ENCODE assay signal across 8 mouse cellular contexts in genomic region chr17:29355841-29356478, GRCm38 (mm10). TPM values are rescaled to one million over a fixed set of nuclear protein-coding genes. Genes with fewer than 3 reads are reported as not detected.
DNase-seq lines count a peak whose midpoint lies in the region; ATAC-seq and TF ChIP-seq lines count a peak whose summit lies in the region.
"Had no signal": no experiment of that assay in that cellular context is flagged by ENCODE, and none has a peak within 500 bp of the region (broad histone marks: within the 10 kb centered on the region; RNA-seq: fewer than 3 reads in every experiment).

No protein-coding gene starts in this region.

- 81% methylated on average over 17 of the region's 17 CpGs for WGBS in bone marrow, adult 2 months
- WGBS in intestine, embryonic 16.5 days: 17% methylated on average over 17 of the region's 17 CpGs
- 48% methylated on average over 17 of the region's 17 CpGs for WGBS in liver, postnatal 0 days (ENCODE audit: insufficient replicate concordance)
- 27% methylated on average over 17 of the region's 17 CpGs for WGBS in olfactory bulb, adult 2 months

- peak; percentile 63 for ATAC-seq in intestine, embryonic 16.5 days
- peak; percentile 56 for ATAC-seq in liver, postnatal 0 days

- DNase-seq in ZHBTc4 (ENCODE audit: low read depth, low spot score): peak; percentile 45
- peak; percentile 98 for DNase-seq in heart, adult 11 months
- no peak for DNase-seq in liver, postnatal 0 days
- no peak for DNase-seq in thymus, postnatal 0 days (ENCODE audit: low spot score)

- H3K4me1 ChIP-seq in bone marrow, adult 2 months (ENCODE audit: control insufficient read depth, insufficient read depth, low read length): peaks cover 1% of the 10 kb centered on the region; the same call in 1 of the 2 replicates
- H3K4me1 ChIP-seq in intestine, embryonic 16.5 days (ENCODE audit: control insufficient read depth, insufficient read depth, low read length): peaks cover 17% of the 10 kb centered on the region
- H3K4me1 ChIP-seq in liver, postnatal 0 days (ENCODE audit: insufficient read depth): peaks cover 21% of the 10 kb centered on the region
- H3K4me1 ChIP-seq in olfactory bulb, adult 2 months (ENCODE audit: control insufficient read depth, insufficient read depth, low read length): peaks cover 23% of the 10 kb centered on the region

- no peaks in the 10 kb centered on the region for H3K9me3 ChIP-seq in intestine, embryonic 16.5 days (ENCODE audit: control insufficient read depth, low read length)
- H3K9me3 ChIP-seq in liver, postnatal 0 days (ENCODE audit: low read length): no peaks in the 10 kb centered on the region
- H3K9me3 ChIP-seq: megakaryocyte, embryonic 14.5 days had no signal

- TF ChIP-seq POLR2A in bone marrow, adult 2 months (IDR thresholded peaks at IDR 0.05; ENCODE audit: borderline replicate concordance, control insufficient read depth, low read depth, low read length): no peak
- TF ChIP-seq POLR2A in olfactory bulb, adult 2 months (IDR thresholded peaks at IDR 0.05; ENCODE audit: insufficient read depth, low read depth, low read length): no peak

- H3K4me3 ChIP-seq in bone marrow, adult 2 months (replicated peaks; ENCODE audit: control insufficient read depth, low read depth, low read length): no peak overlapping the region
- H3K4me3 ChIP-seq in intestine, embryonic 16.5 days (ENCODE audit: low read length): peak overlapping the region; percentile 35; the same call in 1 of the 2 replicates
- peak overlapping the region; percentile 28; the same call in 1 of the 2 replicates for H3K4me3 ChIP-seq in liver, postnatal 0 days (ENCODE audit: low read depth, low read length)
- H3K4me3 ChIP-seq in olfactory bulb, adult 2 months (ENCODE audit: insufficient read depth, low read depth, low read length): no peak overlapping the region
- H3K4me3 ChIP-seq: megakaryocyte, embryonic 14.5 days had no signal

- H3K27me3 ChIP-seq in intestine, embryonic 16.5 days (replicated peaks; ENCODE audit: control insufficient read depth, insufficient read depth, low read length): no peaks in the 10 kb centered on the region
- no peaks in the 10 kb centered on the region for H3K27me3 ChIP-seq in liver, postnatal 0 days (ENCODE audit: insufficient read depth, low read length)

- no peaks in the 10 kb centered on the region for H3K36me3 ChIP-seq in intestine, embryonic 16.5 days (ENCODE audit: control insufficient read depth, insufficient read depth, low read length)
- no peaks in the 10 kb centered on the region for H3K36me3 ChIP-seq in liver, postnatal 0 days (replicated peaks; ENCODE audit: insufficient read depth, low read length)

- H3K27ac ChIP-seq in bone marrow, adult 2 months (ENCODE audit: control insufficient read depth, insufficient read depth, low read depth, low read length, poor library complexity): peak overlapping the region; percentile 15; the same call in 1 of the 2 replicates
- peak overlapping the region; percentile 68 for H3K27ac ChIP-seq in intestine, embryonic 16.5 days (ENCODE audit: low read length)
- peak overlapping the region; percentile 87 for H3K27ac ChIP-seq in liver, postnatal 0 days (ENCODE audit: low read depth)
- peak overlapping the region; percentile 69 for H3K27ac ChIP-seq in olfactory bulb, adult 2 months (ENCODE audit: insufficient read depth, low read depth, low read length)

- peak overlapping the region; percentile 58 for H3K9ac ChIP-seq in intestine, embryonic 16.5 days (ENCODE audit: low read depth, low read length)
- H3K9ac ChIP-seq in liver, postnatal 0 days (replicated peaks): peak overlapping the region; percentile 2

- no peak for TF ChIP-seq CTCF in bone marrow, adult 2 months (IDR thresholded peaks at IDR 0.05; ENCODE audit: control insufficient read depth, insufficient read depth, low read length)
- no peak for TF ChIP-seq CTCF in liver, postnatal 0 days (IDR thresholded peaks at IDR 0.05; ENCODE audit: low read depth)
- TF ChIP-seq CTCF in olfactory bulb, adult 2 months (IDR thresholded peaks at IDR 0.05; ENCODE audit: insufficient read depth, low read depth, low read length): no peak

- H3K4me2 ChIP-seq in intestine, embryonic 16.5 days (ENCODE audit: low read depth, low read length): peak overlapping the region; percentile 47
- H3K4me2 ChIP-seq in liver, postnatal 0 days (ENCODE audit: low read depth, low read length): peak overlapping the region; percentile 62

- TF ChIP-seq EP300 in liver, postnatal 0 days (IDR thresholded peaks at IDR 0.05; ENCODE audit: low read depth): no peak

RNA-seq across cellular contexts. Expression of gene Fgd2, which starts 4.8 kb away (rescaled TPM):
- 25.2 and 41.8 TPM in 2 replicates for polyA plus RNA-seq in bone marrow, adult 2 months (2011; ENCODE audit: insufficient read depth, insufficient read length, low replicate concordance, missing spikeins)
- polyA plus RNA-seq in intestine, embryonic 16.5 days (2015; fragmentation: Nextera tagmentation; extraction: Ambion mirVana): 9.8 and 11.5 TPM in 2 replicates
- 6.3 and 8.9 TPM in 2 replicates for polyA plus RNA-seq in liver, postnatal 0 days (2015; fragmentation: Nextera tagmentation; extraction: Ambion mirVana)
- polyA plus RNA-seq in olfactory bulb, adult 2 months (2012; ENCODE audit: insufficient read depth, insufficient read length, low replicate concordance, missing spikeins): not detected in 2 replicates
- polyA plus RNA-seq in thymus, postnatal 0 days (2015; fragmentation: Nextera tagmentation; extraction: Ambion mirVana): 6.8 and 7.2 TPM in 2 replicates

RNA-seq across cellular contexts. Expression of gene Mtch1, which starts 8.2 kb away (rescaled TPM):
- 111 and 170 TPM in 2 replicates for polyA plus RNA-seq in bone marrow, adult 2 months (2011; ENCODE audit: insufficient read depth, insufficient read length, low replicate concordance, missing spikeins)
- polyA plus RNA-seq in intestine, embryonic 16.5 days (2015; fragmentation: Nextera tagmentation; extraction: Ambion mirVana): 31.7 and 146 TPM in 2 replicates
- 49.0 and 57.5 TPM in 2 replicates for polyA plus RNA-seq in liver, postnatal 0 days (2015; fragmentation: Nextera tagmentation; extraction: Ambion mirVana)
- polyA plus RNA-seq in olfactory bulb, adult 2 months (2012; ENCODE audit: insufficient read depth, insufficient read length, low replicate concordance, missing spikeins): not detected in 2 replicates
- 144 and 154 TPM in 2 replicates for polyA plus RNA-seq in thymus, postnatal 0 days (2015; fragmentation: Nextera tagmentation; extraction: Ambion mirVana)

RNA-seq across cellular contexts. Expression of gene Pi16, which starts 38.5 kb away (rescaled TPM):
- polyA plus RNA-seq in bone marrow, adult 2 months (2011; ENCODE audit: insufficient read depth, insufficient read length, low replicate concordance, missing spikeins): 71.5 and 171 TPM in 2 replicates
- 0.88 and 1.1 TPM in 2 replicates for polyA plus RNA-seq in intestine, embryonic 16.5 days (2015; fragmentation: Nextera tagmentation; extraction: Ambion mirVana)
- 2.1 and 2.2 TPM in 2 replicates for polyA plus RNA-seq in liver, postnatal 0 days (2015; fragmentation: Nextera tagmentation; extraction: Ambion mirVana)
- not detected in 2 replicates for polyA plus RNA-seq in olfactory bulb, adult 2 months (2012; ENCODE audit: insufficient read depth, insufficient read length, low replicate concordance, missing spikeins)
- polyA plus RNA-seq in thymus, postnatal 0 days (2015; fragmentation: Nextera tagmentation; extraction: Ambion mirVana): 3.7 and 4.4 TPM in 2 replicates

Comparison
In these comparisons a context has a peak if more than half of its experiments do, and no peak if none do; other contexts are left out.
1. DNase-seq: peak in ZHBTc4 (single experiment) and heart, adult 11 months (single experiment); none in liver, postnatal 0 days (single experiment) and thymus, postnatal 0 days (single experiment).
2. H3K27ac ChIP-seq: peak in every context shown above with its lines; median percentile 87 in liver, postnatal 0 days; 69 in olfactory bulb, adult 2 months; 68 in intestine, embryonic 16.5 days; 15 in bone marrow, adult 2 months.
3. H3K4me3 ChIP-seq: peak in intestine, embryonic 16.5 days (single experiment) and liver, postnatal 0 days (single experiment); none in bone marrow, adult 2 months (single experiment) and olfactory bulb, adult 2 months (single experiment).
4. RNA of gene Pi16, which starts 38.5 kb away (polyA plus RNA-seq): 71.5 to 171 TPM in bone marrow, adult 2 months; 3.7 to 4.4 TPM in thymus, postnatal 0 days, 2.1 to 2.2 TPM in liver, postnatal 0 days, 0.88 to 1.1 TPM in intestine, embryonic 16.5 days and not detected in olfactory bulb, adult 2 months; every median in the first group is over 10 times any median in the second.